ENCODE assay signal across 8 mouse cellular contexts in the genomic region with DNA sequence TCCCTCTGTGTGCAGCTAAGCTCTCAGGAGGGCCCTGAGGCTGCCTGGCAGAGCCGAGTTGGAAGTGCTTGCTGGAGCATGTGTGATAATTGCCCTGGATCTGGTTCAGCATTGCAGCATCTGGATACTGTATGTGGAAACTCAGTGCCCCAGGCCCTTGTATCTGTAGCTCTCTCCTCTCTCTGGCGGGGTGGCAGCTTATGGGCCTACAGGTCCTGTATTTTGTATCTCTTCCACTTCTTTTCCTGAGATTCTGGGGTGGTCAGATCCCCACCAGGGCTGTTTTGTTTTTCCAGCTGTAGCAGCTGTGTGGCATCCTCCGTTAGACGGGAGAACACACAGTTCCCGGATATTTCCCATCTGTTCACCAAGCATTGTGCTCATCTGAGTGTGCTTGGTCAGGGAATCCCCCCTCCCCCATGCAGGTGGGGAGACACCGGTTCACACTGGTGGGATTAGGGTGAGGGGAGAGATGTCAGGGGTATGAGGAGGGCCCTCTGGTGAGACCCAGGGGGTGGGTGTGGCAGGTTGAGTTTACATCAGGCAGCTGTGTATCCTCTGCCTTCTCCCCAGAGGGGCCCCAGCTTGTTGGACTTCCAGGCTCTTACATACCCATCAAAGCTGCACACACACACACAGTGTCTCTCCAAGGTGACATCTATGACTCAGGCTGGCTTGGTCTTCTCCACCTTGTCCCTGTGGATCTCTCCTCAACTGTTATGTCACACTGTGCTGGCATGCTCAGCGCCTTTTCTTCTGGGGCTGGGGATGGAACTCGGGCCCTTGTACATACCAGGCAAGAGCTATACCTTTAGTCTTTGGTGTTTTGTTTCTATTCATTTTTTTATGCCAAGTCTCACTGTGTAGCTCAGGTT. TPM values are rescaled to one million over a fixed set of nuclear protein-coding genes. Genes with fewer than 3 reads are reported as not detected.
A peak's percentile ranks its signal among the peaks of the same experiment; 100 is the strongest.
DNase-seq lines count a peak whose midpoint lies in the region; ATAC-seq lines count a peak whose summit lies in the region.

No protein-coding gene starts in this region.

- no peak overlapping the region for H3K4me3 ChIP-seq in heart, embryonic 12.5 days

- no peaks in the 10 kb centered on the region for H3K36me3 ChIP-seq in heart, embryonic 12.5 days

- no peak overlapping the region for H3K4me2 ChIP-seq in heart, embryonic 12.5 days

- H3K27ac ChIP-seq in heart, embryonic 12.5 days (ENCODE audit: poor library complexity, severe bottlenecking): no peak overlapping the region

- peak; percentile 36; the same call in 1 of the 2 replicates for ATAC-seq in heart, embryonic 12.5 days (ENCODE audit: insufficient number of reproducible peaks, low FRiP score)

- H3K4me1 ChIP-seq in heart, embryonic 12.5 days (replicated peaks): peaks cover 64% of the 10 kb centered on the region

- H3K9me3 ChIP-seq in heart, embryonic 12.5 days (replicated peaks): no peaks in the 10 kb centered on the region

- H3K9ac ChIP-seq in heart, embryonic 12.5 days: 0 out of 2 replicates have a peak overlapping the region, but pooled peaks have one; percentile 11

- WGBS in heart, embryonic 12.5 days: 50% methylated on average over 8 of the region's 8 CpGs

- H3K27me3 ChIP-seq in heart, embryonic 12.5 days (replicated peaks): no peaks in the 10 kb centered on the region

- DNase-seq in gastrocnemius, adult 18-20 months (ENCODE audit: low spot score): peak; percentile 23
- no peak for DNase-seq in gastrocnemius, postnatal 10 days
- peak; percentile 56 for DNase-seq in adrenal gland, adult 8-10 months
- DNase-seq in lung, postnatal 10 days: peak; percentile 39
- no peak for DNase-seq in frontal cortex, postnatal 36 days (ENCODE audit: low spot score in 2 of 2)
- no peak for DNase-seq in thymus, postnatal 4 days
- no peak for DNase-seq in left cerebral cortex, adult 8-10 months (ENCODE audit: low spot score in 2 of 2)

RNA-seq across cellular contexts. Expression of a gene that starts 30.7 kb away (rescaled TPM):
- 10 to 100 TPM; 11.4 to 20.5 TPM for total RNA-seq in gastrocnemius, adult 18-20 months (2021)
- 10 to 100 TPM; 15.6 to 18.1 TPM for total RNA-seq in gastrocnemius, postnatal 10 days (2021)
- 10 to 100 TPM; 44.5 to 54.9 (median 53.3) TPM for total RNA-seq in adrenal gland, adult 8-10 months (2022)
- 17.6 and 18.9 TPM in 2 replicates for polyA plus RNA-seq in heart, embryonic 12.5 days (2016; fragmentation: Nextera tagmentation; extraction: Ambion mirVana)
- 10 to 100 TPM; 61.6 to 75.8 (median 72.8) TPM for total RNA-seq in left cerebral cortex, adult 8-10 months (2022)

Comparison
In these comparisons a context has a peak if more than half of its experiments do, and no peak if none do; other contexts are left out.
1. DNase-seq: peak in gastrocnemius, adult 18-20 months (single experiment), adrenal gland, adult 8-10 months (single experiment) and lung, postnatal 10 days (single experiment); none in gastrocnemius, postnatal 10 days (single experiment), frontal cortex, postnatal 36 days (0 of 2), thymus, postnatal 4 days (single experiment) and left cerebral cortex, adult 8-10 months (0 of 2).